Mouse (Mus musculus): Measurements from ENCODE around the gene Cnn3.

DNA sequence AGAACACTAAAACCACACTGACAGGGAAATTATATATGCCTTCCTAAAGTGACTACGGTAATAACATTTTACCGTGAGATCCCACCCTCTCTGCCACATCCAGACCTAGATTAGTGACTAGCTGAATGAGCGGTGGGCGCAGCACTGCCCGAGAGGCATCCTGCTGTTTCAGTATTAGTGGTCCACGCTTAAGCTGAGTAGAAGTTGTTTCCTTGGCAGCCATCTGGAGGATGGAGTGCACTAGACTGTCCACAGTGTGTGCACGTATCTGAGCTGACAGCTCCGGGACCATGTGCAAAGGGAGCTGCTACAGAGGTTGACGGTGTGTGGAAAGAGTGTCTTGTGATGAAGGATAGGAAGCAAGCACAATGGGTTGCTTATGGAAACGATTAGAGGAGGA, 39.5 kb downstream of the Cnn3 start:
- TF ChIP-seq CTCF (IDR thresholded peaks at IDR 0.05; ENCODE audit: borderline replicate concordance, extremely low read depth, insufficient read depth, insufficient read length) = no peak
- TF ChIP-seq POLR2A (IDR thresholded peaks at IDR 0.05; ENCODE audit: borderline replicate concordance, extremely low read depth, insufficient read depth, insufficient read length, poor library complexity, severe bottlenecking) = no peak
